Mouse (Mus musculus): ENCODE measurements around the gene Brsk1.

Brsk1 gene

GRCm38 (mm10) chr7:4740309-4740727 lies 49.9 kb downstream of the Brsk1 start:
- DNase-seq, result no peak

DNA sequence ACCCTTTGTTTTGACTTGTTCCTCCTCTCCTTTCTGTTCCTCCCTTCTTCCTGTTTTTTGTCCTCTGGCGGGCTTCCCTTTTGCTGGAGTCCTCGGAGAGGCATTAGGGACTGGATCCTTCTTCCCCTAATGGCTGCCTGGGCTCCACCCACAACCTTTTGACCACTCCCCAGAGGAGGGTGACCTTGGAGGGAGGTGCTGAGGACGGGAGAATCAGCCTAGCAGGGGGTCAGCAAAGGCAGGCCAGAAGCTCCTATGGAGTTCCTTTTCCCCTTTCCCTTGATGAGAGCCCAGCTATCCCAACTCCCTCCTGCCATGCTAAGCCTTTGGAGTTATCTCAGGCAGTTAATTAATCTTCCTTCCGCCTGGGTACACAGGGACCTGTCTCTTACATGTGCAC lies 50.7 kb downstream of the Brsk1 start:
- DNase-seq, result peak; percentile 24

DNA sequence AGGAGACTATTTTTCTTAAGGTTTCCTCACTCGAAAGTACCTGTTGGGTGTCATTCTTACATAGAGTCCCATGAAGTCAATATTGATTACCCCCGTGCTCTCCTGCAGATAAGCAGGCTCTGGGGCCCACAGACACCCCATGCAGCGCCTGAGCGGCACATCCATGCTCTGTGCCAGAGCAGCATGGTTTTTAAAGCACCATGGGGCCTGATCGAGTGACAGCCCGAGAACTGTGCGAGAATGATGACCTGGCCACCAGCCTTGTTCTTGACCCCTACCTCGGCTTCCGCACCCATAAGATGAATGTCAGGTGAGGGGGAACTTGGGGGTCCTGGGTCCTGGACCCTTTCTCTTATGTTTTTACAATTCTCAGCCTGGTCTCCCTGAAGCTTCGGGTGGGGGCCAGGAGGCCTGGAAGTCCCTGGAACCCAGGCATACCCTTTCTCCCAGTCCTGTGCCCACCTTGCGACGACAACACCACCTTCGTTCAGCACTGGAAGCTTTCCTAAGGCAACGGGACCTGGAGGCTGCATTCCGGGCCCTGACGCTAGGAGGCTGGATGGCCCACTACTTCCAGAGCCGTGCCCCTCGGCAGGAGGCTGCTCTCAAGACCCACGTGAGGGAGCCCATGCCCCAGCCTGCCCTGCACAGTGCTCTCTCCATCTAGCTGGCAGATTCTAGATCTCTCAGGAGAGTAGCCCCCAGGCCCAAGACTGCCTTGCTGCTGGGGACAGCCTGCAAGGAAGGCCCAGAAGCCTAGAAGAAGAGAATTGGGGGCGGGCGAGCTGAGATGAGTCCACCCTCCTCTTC lies 51.5 kb downstream of the Brsk1 start:
- no peak for DNase-seq

GRCm38 (mm10) chr7:4742482-4742819 lies 52.0 kb downstream of the Brsk1 start:
- no peak for DNase-seq

- DNase-seq, result no peak
Measured at GRCm38 (mm10) chr7:4743354-4743753, 53.0 kb downstream of the Brsk1 start.

- DNase-seq, result no peak
Measured at GRCm38 (mm10) chr7:4744886-4745285, 54.5 kb downstream of the Brsk1 start.

- no peak for DNase-seq
Measured at GRCm38 (mm10) chr7:4746326-4746980, 56.0 kb downstream of the Brsk1 start.

GRCm38 (mm10) chr7:4747156-4747899 lies 56.9 kb downstream of the Brsk1 start:
- no peak for DNase-seq

GRCm38 (mm10) chr7:4748321-4748720 lies 57.9 kb downstream of the Brsk1 start:
- DNase-seq, result no peak

DNA sequence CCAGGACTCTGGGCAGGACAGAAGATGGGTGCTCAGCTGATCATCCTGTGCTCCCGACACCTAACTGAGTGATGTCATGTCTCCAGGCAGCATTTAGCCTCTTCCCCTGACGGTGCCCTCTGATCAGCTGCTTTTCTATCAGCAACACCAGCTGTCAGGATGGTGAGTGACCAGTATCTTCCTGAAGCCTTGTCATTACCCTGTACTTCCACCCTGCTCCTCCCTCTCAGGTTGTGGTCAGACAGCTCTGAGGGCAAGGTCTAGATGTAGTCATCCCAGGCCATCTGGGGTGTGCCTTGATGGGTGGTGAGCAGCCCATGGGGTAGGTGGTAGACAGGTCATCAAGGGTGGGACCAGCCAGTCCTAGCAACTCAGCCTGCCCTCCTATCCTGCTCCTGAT lies 58.8 kb downstream of the Brsk1 start:
- no peak for DNase-seq

GRCm38 (mm10) chr7:4751971-4752820 lies 61.8 kb downstream of the Brsk1 start:
- DNase-seq, result no peak

- DNase-seq, result peak; percentile 42
Measured at GRCm38 (mm10) chr7:4752821-4753570, 62.6 kb downstream of the Brsk1 start, which contains the start of gene Cox6b2. TSS of gene Cox6b2 (minus strand) at chr7:4753094.

DNA sequence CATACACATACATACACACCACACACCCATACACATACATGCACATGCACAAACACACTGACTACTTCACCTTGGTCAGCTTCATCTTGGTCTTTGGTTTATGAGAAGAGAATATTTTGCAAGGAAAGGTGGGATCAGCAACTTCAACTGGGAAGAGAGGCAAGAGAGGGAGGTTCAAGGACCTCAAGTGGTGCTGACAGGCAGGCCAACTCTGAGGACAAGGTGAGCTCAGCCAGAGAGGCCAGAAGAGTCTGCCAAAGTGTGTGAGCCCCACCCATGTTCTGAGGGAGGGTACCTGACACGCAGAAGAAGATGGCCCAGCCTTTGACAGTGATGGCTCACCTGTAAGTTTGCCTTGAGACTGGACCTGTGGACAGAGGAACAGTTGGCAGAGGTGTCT lies 69.3 kb downstream of the Brsk1 start:
- no peak for DNase-seq

- DNase-seq, result no peak
Measured at GRCm38 (mm10) chr7:4764946-4765710, 74.7 kb downstream of the Brsk1 start.

Measured in right cerebral cortex, adult 18-20 months (tissue).